Mouse (Mus musculus) hindbrain, embryonic 11.5 days (tissue): Measurements from ENCODE around the gene Ift74. TPM values are rescaled to one million over a fixed set of nuclear protein-coding genes. Genes with fewer than 3 reads are reported as not detected.

Source experiments
- ATAC-seq: fragments of 200-750 bp; cut with Nextera tagmentation; 2 replicates; pipeline ENCODE4 v1.8.0; 2017; ENCODE audit warnings: mild to moderate bottlenecking, moderate TSS enrichment, moderate library complexity; ENCODE audit not compliant: low FRiP score
- DNase-seq: peaks from one replicate; pipeline ENCODE4 v3.0.0-alpha.2; 2015; ENCODE audit warnings: low spot score
- H3K27ac ChIP-seq: fragments of 300-500 bp; sonication (generic); 2 replicates; pipeline ENCODE4 v1.5.1; 2014; ENCODE audit warnings: mild to moderate bottlenecking, low read depth, low read length
- H3K27me3 ChIP-seq: fragments of 300-500 bp; sonication (generic); 2 replicates; pipeline ENCODE4 v1.6.1; 2014; ENCODE audit warnings: mild to moderate bottlenecking, low read length, moderate library complexity, mixed read lengths; ENCODE audit not compliant: control insufficient read depth, insufficient read depth
- H3K36me3 ChIP-seq: fragments of 300-500 bp; sonication (generic); 2 replicates; pipeline ENCODE4 v1.6.1; 2014; ENCODE audit warnings: mild to moderate bottlenecking, low read length, moderate library complexity, mixed read lengths; ENCODE audit not compliant: control insufficient read depth, insufficient read depth
- H3K4me1 ChIP-seq: fragments of 300-500 bp; sonication (generic); replicated peaks from 2 replicates; pipeline ENCODE4 v1.6.1; 2014; ENCODE audit warnings: low read length, mixed read lengths; ENCODE audit not compliant: control insufficient read depth, insufficient read depth
- H3K4me2 ChIP-seq: fragments of 300-500 bp; sonication (generic); replicated peaks from 2 replicates; pipeline ENCODE4 v1.6.1; 2014; ENCODE audit warnings: mild to moderate bottlenecking, low read depth, low read length
- H3K4me3 ChIP-seq: fragments of 300-500 bp; sonication (generic); 2 replicates; pipeline ENCODE4 v1.5.1; 2014; ENCODE audit warnings: low read depth, low read length
- H3K9ac ChIP-seq: fragments of 300-500 bp; sonication (generic); 2 replicates; pipeline ENCODE4 v1.6.1; 2014; ENCODE audit warnings: low read depth, low read length
- H3K9me3 ChIP-seq: fragments of 300-500 bp; sonication (generic); 2 replicates; pipeline ENCODE4 v1.6.1; 2016; ENCODE audit warnings: low read length; ENCODE audit not compliant: control insufficient read depth
- WGBS: fragments of 180-500 bp; shearing (Covaris S2); extraction: QIAGEN DNeasy Blood & Tissue Kit; methylation state at CpG from one replicate; pipeline ENCODE4 v1.1.7; 2014; 5-methylcytosine and 5-hydroxymethylcytosine counted together
- polyA plus RNA-seq: library from polyadenylated mRNA; unstranded; fragments of >200 nt; fragmentation: Nextera tagmentation; extraction: Ambion mirVana; gene quantifications from 2 replicates; pipeline ENCODE4 v1.2.1, GENCODE M21; 2014

Gene Ift74
- 59.4 and 62.3 TPM in 2 replicates for polyA plus RNA-seq

- DNase-seq: peak; percentile 96
- H3K4me2 ChIP-seq: peak within 1 kb of the TSS; percentile 56
- peak within 1 kb of the TSS; percentile 64 for H3K4me3 ChIP-seq
- H3K9me3 ChIP-seq: no peaks in the 10 kb centered on the region
- 5% methylated on average over 29 of the region's 29 CpGs for WGBS
- peak; percentile 100 for ATAC-seq
- no peaks in the 10 kb centered on the region for H3K36me3 ChIP-seq
- peak within 1 kb of the TSS; percentile 74 for H3K9ac ChIP-seq
- peak within 1 kb of the TSS; percentile 65 for H3K27ac ChIP-seq
- no peaks in the 10 kb centered on the region for H3K4me1 ChIP-seq
- H3K27me3 ChIP-seq: no peaks in the 10 kb centered on the region
These were observed at the start of gene Ift74 for GRCm38 (mm10) chr4:94613972-94614626. TSS of gene Ift74 (plus strand) at chr4:94614491.

- Histone ChIP-seq H3K36me3 (0 out of 2 replicates have a peak, but pooled peaks cover 2% of the 10 kb centered on the region), H3K4me2 (no peak overlapping the region)
- WGBS: 91% methylated on average over 4 of the region's 4 CpGs
These were observed 41.6 kb upstream of the Ift74 start for GRCm38 (mm10) chr4:94572677-94573076.

GRCm38 (mm10) chr4:94591765-94592381 is 22.4 kb upstream of the Ift74 start:
- Histone ChIP-seq H3K4me3 (no peak overlapping the region), H3K27me3 (no peaks in the 10 kb centered on the region), H3K36me3 (no peaks in the 10 kb centered on the region), H3K4me1 (no peaks in the 10 kb centered on the region), H3K9me3 (no peaks in the 10 kb centered on the region), H3K9ac (no peak overlapping the region), H3K4me2 (no peak overlapping the region), H3K27ac (no peak overlapping the region)
- WGBS: 84% methylated on average over 4 of the region's 4 CpGs
- DNase-seq: no peak
- ATAC-seq: no peak

More at GRCm38 (mm10) chr4:94572677-94573076, 41.6 kb upstream of the Ift74 start:
- ATAC-seq (no peak), DNase-seq (no peak)
- Histone ChIP-seq H3K9ac (no peak overlapping the region), H3K4me1 (no peaks in the 10 kb centered on the region), H3K27me3 (no peaks in the 10 kb centered on the region), H3K9me3 (no peaks in the 10 kb centered on the region), H3K27ac (no peak overlapping the region), H3K4me3 (no peak overlapping the region)

GRCm38 (mm10) chr4:94592709-94593108 is 21.6 kb upstream of the Ift74 start:
- H3K27me3 ChIP-seq: no peaks in the 10 kb centered on the region
- no peak overlapping the region for H3K27ac ChIP-seq
- no peaks in the 10 kb centered on the region for H3K36me3 ChIP-seq
- H3K4me3 ChIP-seq: no peak overlapping the region
- H3K9ac ChIP-seq: no peak overlapping the region
- H3K4me2 ChIP-seq: no peak overlapping the region
- ATAC-seq (no peak), DNase-seq (no peak)
- H3K9me3 ChIP-seq: no peaks in the 10 kb centered on the region
- H3K4me1 ChIP-seq: no peaks in the 10 kb centered on the region

- WGBS: 92% methylated on average over 4 of the region's 4 CpGs
- no peak for ATAC-seq
- peak; percentile 9 for DNase-seq
- no peaks in the 10 kb centered on the region for H3K9me3 ChIP-seq
- H3K27ac ChIP-seq: no peak overlapping the region
- no peaks in the 10 kb centered on the region for H3K27me3 ChIP-seq
- H3K4me2 ChIP-seq: no peak overlapping the region
- H3K4me3 ChIP-seq: no peak overlapping the region
- H3K4me1 ChIP-seq: no peaks in the 10 kb centered on the region
- H3K9ac ChIP-seq: no peak overlapping the region
- H3K36me3 ChIP-seq: no peaks in the 10 kb centered on the region
These were observed 12.9 kb upstream of the Ift74 start for GRCm38 (mm10) chr4:94601395-94601794.

GRCm38 (mm10) chr4:94602496-94603030 is 11.7 kb upstream of the Ift74 start:
- Histone ChIP-seq H3K4me1 (no peaks in the 10 kb centered on the region), H3K36me3 (no peaks in the 10 kb centered on the region), H3K4me3 (peak overlapping the region; percentile 88), H3K27me3 (no peaks in the 10 kb centered on the region), H3K9ac (peak overlapping the region; percentile 95), H3K27ac (peak overlapping the region; percentile 84), H3K9me3 (no peaks in the 10 kb centered on the region), H3K4me2 (peak overlapping the region; percentile 44)
- 0% methylated on average over 32 of the region's 33 CpGs for WGBS
- ATAC-seq (no peak; the same call in 1 of the 2 replicates), DNase-seq (no peak)

GRCm38 (mm10) chr4:94603031-94603629 is 11.2 kb upstream of the Ift74 start, which contains the start of gene Plaa:
TSS of gene Plaa (minus strand) at chr4:94603244.
- Histone ChIP-seq H3K36me3 (no peaks in the 10 kb centered on the region), H3K4me2 (peak within 1 kb of the TSS; percentile 64), H3K9ac (peak within 1 kb of the TSS; percentile 95), H3K9me3 (no peaks in the 10 kb centered on the region), H3K27ac (peak within 1 kb of the TSS; percentile 84), H3K4me3 (peak within 1 kb of the TSS; percentile 88), H3K27me3 (no peaks in the 10 kb centered on the region), H3K4me1 (no peaks in the 10 kb centered on the region)
- DNase-seq (peak; percentile 95), ATAC-seq (peak; percentile 100)
- under 1% methylated on average over 51 of the region's 61 CpGs for WGBS

GRCm38 (mm10) chr4:94604452-94605019 is 9.8 kb upstream of the Ift74 start:
- Histone ChIP-seq H3K27me3 (no peaks in the 10 kb centered on the region), H3K4me1 (no peaks in the 10 kb centered on the region), H3K4me3 (no peak overlapping the region), H3K9ac (no peak overlapping the region), H3K9me3 (no peaks in the 10 kb centered on the region), H3K27ac (no peak overlapping the region), H3K4me2 (no peak overlapping the region), H3K36me3 (no peaks in the 10 kb centered on the region)
- DNase-seq (no peak), ATAC-seq (no peak)
- 93% methylated on average over 2 of the region's 2 CpGs for WGBS
